Mouse (Mus musculus): Measurements from ENCODE around the gene Gm49361.

GRCm38 (mm10) chr14:57769102-57769501 lies 23.2 kb upstream of the Gm49361 start:
- TF ChIP-seq CTCF (IDR thresholded peaks at IDR 0.05; ENCODE audit: low read depth, low read length) (no peak), POLR2AphosphoS5 (IDR thresholded peaks at IDR 0.05; ENCODE audit: insufficient replicate concordance, low read depth, low read length) (no peak)

Data from G1E (cell line).